Mouse (Mus musculus): ENCODE measurements at regions not wholly inside any gene's neighbourhood (a gene's known extent, or its start where the extent isn't known, plus 50 kb on each side); places are given as distances from the start of the nearest gene placed in this dataset.

- TF ChIP-seq CTCF (conservative IDR thresholded peaks at IDR 0.05 in 1 of 2, IDR thresholded peaks at IDR 0.05 in 1 of 2; ENCODE audit: low read depth in 2 of 2, low read length in 2 of 2): no peak
- TF ChIP-seq JUND (conservative IDR thresholded peaks at IDR 0.05; ENCODE audit: low read depth, low read length): no peak
- TF ChIP-seq NRF1 (IDR thresholded peaks at IDR 0.05; ENCODE audit: low read depth, low read length): no peak
- no peak for TF ChIP-seq TBP (conservative IDR thresholded peaks at IDR 0.05; ENCODE audit: low read depth, low read length)
- no peak for TF ChIP-seq POLR2AphosphoS2 (IDR thresholded peaks at IDR 0.05; ENCODE audit: low read depth, low read length)
- TF ChIP-seq POLR2A (IDR thresholded peaks at IDR 0.05; ENCODE audit: low read depth, low read length): no peak
- no peak for TF ChIP-seq MAX (IDR thresholded peaks at IDR 0.05; ENCODE audit: low read length)
- no peak for TF ChIP-seq EP300 (IDR thresholded peaks at IDR 0.05; ENCODE audit: low read length)
- TF ChIP-seq ZC3H11A (IDR thresholded peaks at IDR 0.05; ENCODE audit: low read depth, low read length): no peak
- TF ChIP-seq USF1 (IDR thresholded peaks at IDR 0.05; ENCODE audit: low read depth, low read length): no peak
- TF ChIP-seq ELF1 (IDR thresholded peaks at IDR 0.05; ENCODE audit: low read depth, low read length): no peak
Measured at GRCm38 (mm10) chr6:51075026-51075425, 357.4 kb upstream of the Nfe2l3 start.
